Mouse (Mus musculus) urinary bladder, postnatal 14 days (tissue): ENCODE data around the gene Elk4.

Source experiments
- DNase-seq: peaks from one replicate; pipeline ENCODE4 v3.0.0; 2021; ENCODE audit warnings: low spot score

Elk4 gene

DNA sequence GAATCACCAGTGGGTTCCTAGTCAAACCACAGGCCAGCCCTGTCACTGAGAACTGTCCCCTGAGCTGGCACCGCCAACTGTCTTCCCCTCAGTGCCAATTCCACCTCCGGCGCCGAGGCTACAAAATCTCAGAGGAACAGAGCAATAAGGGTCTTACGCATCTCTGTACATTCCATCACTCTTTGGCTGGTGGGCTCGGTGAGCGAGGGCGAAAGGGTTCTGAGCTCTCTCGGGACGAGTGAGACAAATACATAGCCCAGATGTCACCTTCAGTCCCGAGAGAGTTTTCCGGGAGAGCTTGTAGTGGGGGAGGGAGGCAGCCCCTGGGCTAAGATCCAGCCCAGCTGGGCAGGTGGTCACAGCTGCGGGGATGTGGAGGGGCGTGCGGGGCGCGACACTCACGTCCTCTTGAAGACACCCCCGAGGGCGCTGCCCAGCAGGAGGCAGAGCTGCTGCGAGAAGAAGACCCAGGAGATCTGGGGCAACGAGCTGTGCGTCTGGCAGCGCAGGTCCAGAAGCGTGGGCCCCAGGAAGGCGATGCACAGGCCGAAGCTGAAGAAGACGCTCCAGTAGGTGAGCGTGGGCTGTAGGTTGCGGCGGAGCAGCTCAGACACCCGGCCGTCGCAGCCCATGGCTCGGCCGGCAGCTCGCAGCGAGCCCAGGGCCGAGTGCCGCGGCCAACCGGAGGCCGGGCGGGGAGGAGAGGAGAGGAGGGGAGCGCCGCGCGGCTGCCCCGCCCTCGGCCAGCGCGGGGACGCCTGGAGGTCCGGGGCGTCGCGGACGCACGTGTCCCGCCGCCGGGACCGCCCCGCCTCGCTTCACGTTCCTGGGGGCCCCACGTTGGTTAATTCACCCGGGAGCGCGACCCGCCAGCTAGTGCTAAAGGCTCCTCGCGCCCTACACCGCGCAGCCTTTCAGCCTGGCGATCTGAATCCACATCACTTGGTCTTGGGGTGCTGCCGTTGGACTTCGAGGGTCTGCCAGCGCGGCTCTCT is 60.2 kb downstream of the Elk4 start, which contains the start of gene Mfsd4a:
Gene Mfsd4a, minus strand, starts transcription at position 802 of the 995 bp plus-strand sequence.
- DNase-seq, result peak; percentile 50

- DNase-seq, result no peak
Observed at GRCm38 (mm10) chr1:132069436-132069835, 62.0 kb downstream of the Elk4 start.

DNA sequence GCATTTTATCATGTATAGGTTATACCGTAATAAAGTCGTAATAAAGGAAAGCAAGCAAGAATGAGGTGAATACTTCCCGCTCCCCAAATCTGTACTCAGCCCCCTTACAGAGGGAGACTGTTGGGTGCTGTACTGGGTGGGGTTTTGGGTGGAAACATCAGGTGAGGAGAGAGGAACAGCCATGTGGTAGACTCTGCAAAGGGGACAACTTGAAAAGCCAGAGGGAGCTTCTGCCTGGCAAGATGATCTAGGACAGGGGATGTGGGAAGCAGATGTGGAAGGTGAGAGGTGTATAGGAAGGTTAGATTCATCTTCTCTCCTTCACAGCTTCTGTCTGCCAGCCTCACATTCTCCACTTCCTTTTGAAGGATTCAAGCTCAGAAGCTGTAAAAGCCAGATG is 63.3 kb downstream of the Elk4 start:
- no peak for DNase-seq

- DNase-seq, result no peak
Observed at GRCm38 (mm10) chr1:132075576-132075975, 68.2 kb downstream of the Elk4 start.

GRCm38 (mm10) chr1:132078413-132078812 is 71.0 kb downstream of the Elk4 start:
- no peak for DNase-seq
